Mouse (Mus musculus) forebrain, embryonic 10.5 days (tissue): Measurements from ENCODE around the gene Rasgef1b. TPM values are rescaled to one million over a fixed set of nuclear protein-coding genes. Genes with fewer than 3 reads are reported as not detected.

ENCODE experiments used
- DNase-seq: peaks from one replicate; pipeline ENCODE4 v3.0.0-alpha.2; 2017; ENCODE audit warnings: low spot score; ENCODE audit errors: extremely low spot score
- H3K27ac ChIP-seq: fragments of 300-500 bp; sonication (generic); 2 replicates; pipeline ENCODE4 v1.5.1; 2016; ENCODE audit warnings: mild to moderate bottlenecking
- H3K27me3 ChIP-seq: fragments of 300-500 bp; sonication (generic); 2 replicates; pipeline ENCODE4 v1.6.1; 2016; ENCODE audit warnings: mild to moderate bottlenecking; ENCODE audit not compliant: poor library complexity, severe bottlenecking
- H3K36me3 ChIP-seq: fragments of 300-500 bp; sonication (generic); replicated peaks from 2 replicates; pipeline ENCODE4 v1.6.1; 2016; ENCODE audit warnings: mild to moderate bottlenecking, moderate library complexity
- H3K4me1 ChIP-seq: fragments of 300-500 bp; sonication (generic); 2 replicates; pipeline ENCODE4 v1.6.1; 2016
- H3K4me3 ChIP-seq: fragments of 300-500 bp; sonication (generic); 2 replicates; pipeline ENCODE4 v1.5.1; 2016; ENCODE audit warnings: mild to moderate bottlenecking, moderate library complexity
- H3K9me3 ChIP-seq: fragments of 300-500 bp; sonication (generic); 2 replicates; pipeline ENCODE4 v1.6.1; 2016; ENCODE audit warnings: mild to moderate bottlenecking, moderate library complexity
- WGBS: fragments of 180-500 bp; shearing (Covaris S2); methylation state at CpG from one replicate; pipeline ENCODE4 v1.1.7; 2016; 5-methylcytosine and 5-hydroxymethylcytosine counted together
- polyA plus RNA-seq: library from polyadenylated mRNA; unstranded; fragments of >200 nt; fragmentation: Nextera tagmentation; extraction: Ambion mirVana; gene quantifications from 2 replicates; pipeline ENCODE4 v1.2.1, GENCODE M21; 2016

The Rasgef1b gene
- polyA plus RNA-seq, 1 experiment from 2014 or later, result 9.5 TPM

- no peaks in the 10 kb centered on the region for H3K9me3 ChIP-seq
- no peak overlapping the region for H3K4me3 ChIP-seq
- no peaks in the 10 kb centered on the region for H3K36me3 ChIP-seq
- H3K27me3 ChIP-seq, result peaks cover 79% of the 10 kb centered on the region
- WGBS, result 62% methylated on average over 1 of the region's 1 CpGs
- DNase-seq, result no peak
- no peak overlapping the region for H3K27ac ChIP-seq
- peaks cover 34% of the 10 kb centered on the region for H3K4me1 ChIP-seq
Observed at GRCm38 (mm10) chr5:99729931-99730330, 1.1 kb upstream of the Rasgef1b start.

GRCm38 (mm10) chr5:99729361-99729882, 557 bp upstream of the Rasgef1b start:
- Histone ChIP-seq H3K4me1 (peaks cover 29% of the 10 kb centered on the region), H3K4me3 (peak overlapping the region; percentile 67), H3K27ac (peak overlapping the region; percentile 69), H3K27me3 (peaks cover 79% of the 10 kb centered on the region), H3K36me3 (no peaks in the 10 kb centered on the region), H3K9me3 (no peaks in the 10 kb centered on the region)
- WGBS, result under 1% methylated on average over 18 of the region's 18 CpGs
- peak; percentile 56 for DNase-seq

GRCm38 (mm10) chr5:99728027-99728451, 826 bp downstream of the Rasgef1b start:
- peak overlapping the region; percentile 67 for H3K4me3 ChIP-seq
- whole genome bisulfite sequencing, result under 1% methylated on average over 15 of the region's 15 CpGs

GRCm38 (mm10) chr5:99723941-99724340, 4.9 kb downstream of the Rasgef1b start:
- no peaks in the 10 kb centered on the region for H3K36me3 ChIP-seq
- H3K27ac ChIP-seq, result no peak overlapping the region
- H3K4me1 ChIP-seq, result peaks cover 24% of the 10 kb centered on the region
- WGBS, result 88% methylated on average over 6 of the region's 6 CpGs
- H3K9me3 ChIP-seq, result no peaks in the 10 kb centered on the region
- H3K4me3 ChIP-seq, result no peak overlapping the region
- H3K27me3 ChIP-seq, result peaks cover 55% of the 10 kb centered on the region
- no peak for DNase-seq

More at GRCm38 (mm10) chr5:99728027-99728451, 826 bp downstream of the Rasgef1b start:
- DNase-seq, result peak; percentile 27
- H3K27ac ChIP-seq, result no peak overlapping the region
- H3K27me3 ChIP-seq, result peaks cover 83% of the 10 kb centered on the region
- H3K4me1 ChIP-seq, result peaks cover 29% of the 10 kb centered on the region
- H3K36me3 ChIP-seq, result no peaks in the 10 kb centered on the region
- no peaks in the 10 kb centered on the region for H3K9me3 ChIP-seq

GRCm38 (mm10) chr5:99722310-99722709, 6.6 kb downstream of the Rasgef1b start:
- 88% methylated on average over 2 of the region's 2 CpGs for WGBS
- peaks cover 39% of the 10 kb centered on the region for H3K27me3 ChIP-seq
- no peaks in the 10 kb centered on the region for H3K9me3 ChIP-seq
- no peak overlapping the region for H3K4me3 ChIP-seq
- no peak overlapping the region for H3K27ac ChIP-seq
- peaks cover 16% of the 10 kb centered on the region; the same call in 1 of the 2 replicates for H3K4me1 ChIP-seq
- no peaks in the 10 kb centered on the region for H3K36me3 ChIP-seq
- DNase-seq, result no peak

- no peak overlapping the region for H3K27ac ChIP-seq
- no peak for DNase-seq
- H3K27me3 ChIP-seq, result peaks cover 21% of the 10 kb centered on the region
- no peaks in the 10 kb centered on the region for H3K36me3 ChIP-seq
- H3K4me3 ChIP-seq, result no peak overlapping the region
- 80% methylated on average over 2 of the region's 2 CpGs for WGBS
- H3K4me1 ChIP-seq, result peaks cover 14% of the 10 kb centered on the region; the same call in 1 of the 2 replicates
- no peaks in the 10 kb centered on the region for H3K9me3 ChIP-seq
Observed at GRCm38 (mm10) chr5:99720554-99720953, 8.3 kb downstream of the Rasgef1b start.

- WGBS, result 83% methylated on average over 8 of the region's 8 CpGs
- no peak overlapping the region for H3K4me3 ChIP-seq
- no peaks in the 10 kb centered on the region for H3K36me3 ChIP-seq
- no peak overlapping the region for H3K27ac ChIP-seq
- H3K4me1 ChIP-seq, result peaks cover 20% of the 10 kb centered on the region; the same call in 1 of the 2 replicates
- no peaks in the 10 kb centered on the region for H3K9me3 ChIP-seq
- DNase-seq, result no peak
- peaks cover 21% of the 10 kb centered on the region for H3K27me3 ChIP-seq
Observed at GRCm38 (mm10) chr5:99717917-99718316, 10.9 kb downstream of the Rasgef1b start.

GRCm38 (mm10) chr5:99715281-99715744, 13.6 kb downstream of the Rasgef1b start:
- no peaks in the 10 kb centered on the region for H3K36me3 ChIP-seq
- WGBS, result 76% methylated on average over 5 of the region's 5 CpGs
- H3K4me1 ChIP-seq, result peaks cover 22% of the 10 kb centered on the region
- no peaks in the 10 kb centered on the region for H3K9me3 ChIP-seq
- H3K4me3 ChIP-seq, result no peak overlapping the region
- no peak for DNase-seq
- H3K27ac ChIP-seq, result no peak overlapping the region
- peaks cover 31% of the 10 kb centered on the region for H3K27me3 ChIP-seq

- H3K9me3 ChIP-seq, result no peaks in the 10 kb centered on the region
- WGBS, result 91% methylated on average over 2 of the region's 2 CpGs
- no peak for DNase-seq
- H3K27ac ChIP-seq, result no peak overlapping the region
- peaks cover 14% of the 10 kb centered on the region for H3K4me1 ChIP-seq
- H3K36me3 ChIP-seq, result no peaks in the 10 kb centered on the region
- peaks cover 24% of the 10 kb centered on the region for H3K27me3 ChIP-seq
- H3K4me3 ChIP-seq, result no peak overlapping the region
Observed at GRCm38 (mm10) chr5:99711947-99712346, 16.9 kb downstream of the Rasgef1b start.

GRCm38 (mm10) chr5:99708706-99709105, 20.2 kb downstream of the Rasgef1b start:
- Histone ChIP-seq H3K4me1 (peaks cover 7% of the 10 kb centered on the region), H3K27ac (no peak overlapping the region), H3K27me3 (peaks cover 17% of the 10 kb centered on the region; the same call in 1 of the 2 replicates), H3K36me3 (no peaks in the 10 kb centered on the region), H3K4me3 (no peak overlapping the region), H3K9me3 (no peaks in the 10 kb centered on the region)
- 46% methylated on average over 6 of the region's 6 CpGs for WGBS
- no peak for DNase-seq

GRCm38 (mm10) chr5:99707261-99707660, 21.6 kb downstream of the Rasgef1b start:
- Histone ChIP-seq H3K27ac (no peak overlapping the region), H3K9me3 (no peaks in the 10 kb centered on the region), H3K4me1 (peaks cover 7% of the 10 kb centered on the region), H3K4me3 (no peak overlapping the region), H3K36me3 (no peaks in the 10 kb centered on the region), H3K27me3 (peaks cover 7% of the 10 kb centered on the region; the same call in 1 of the 2 replicates)
- no peak for DNase-seq
- WGBS, result 39% methylated on average over 6 of the region's 6 CpGs

GRCm38 (mm10) chr5:99701811-99702210, 27.1 kb downstream of the Rasgef1b start:
- H3K4me1 ChIP-seq, result no peaks in the 10 kb centered on the region
- H3K4me3 ChIP-seq, result no peak overlapping the region
- H3K36me3 ChIP-seq, result no peaks in the 10 kb centered on the region
- 94% methylated on average over 5 of the region's 5 CpGs for WGBS
- H3K9me3 ChIP-seq, result no peaks in the 10 kb centered on the region
- DNase-seq, result no peak
- no peak overlapping the region for H3K27ac ChIP-seq
- H3K27me3 ChIP-seq, result no peaks in the 10 kb centered on the region

GRCm38 (mm10) chr5:99694712-99695360, 34.0 kb downstream of the Rasgef1b start:
- no peak for DNase-seq
- H3K27ac ChIP-seq, result no peak overlapping the region
- H3K27me3 ChIP-seq, result no peaks in the 10 kb centered on the region
- no peak overlapping the region for H3K4me3 ChIP-seq
- no peaks in the 10 kb centered on the region for H3K9me3 ChIP-seq
- H3K4me1 ChIP-seq, result peaks cover 4% of the 10 kb centered on the region
- 88% methylated on average over 13 of the region's 13 CpGs for WGBS
- H3K36me3 ChIP-seq, result no peaks in the 10 kb centered on the region
